Mouse (Mus musculus) frontal cortex, adult (tissue): ENCODE data around the gene Uchl1.
A peak's percentile ranks its signal among the peaks of the same experiment; 100 is the strongest.

Experiments used
- ATAC-seq: cut with Nextera tagmentation; 2 replicates; pipeline ENCODE4 v1.9.2; 2017; ENCODE audit warnings: mild to moderate bottlenecking, moderate library complexity, mixed read lengths; ENCODE audit not compliant: low TSS enrichment

Uchl1 gene

GRCm38 (mm10) chr5:66675983-66676382 is at the start of gene Uchl1:
Uchl1 (plus strand) TSS chr5:66676091.
- ATAC-seq: peak; percentile 58

GRCm38 (mm10) chr5:66627805-66628204 is 48.1 kb upstream of the Uchl1 start:
- ATAC-seq: no peak

- ATAC-seq: no peak
Measured at GRCm38 (mm10) chr5:66635459-66636079, 40.3 kb upstream of the Uchl1 start.

DNA sequence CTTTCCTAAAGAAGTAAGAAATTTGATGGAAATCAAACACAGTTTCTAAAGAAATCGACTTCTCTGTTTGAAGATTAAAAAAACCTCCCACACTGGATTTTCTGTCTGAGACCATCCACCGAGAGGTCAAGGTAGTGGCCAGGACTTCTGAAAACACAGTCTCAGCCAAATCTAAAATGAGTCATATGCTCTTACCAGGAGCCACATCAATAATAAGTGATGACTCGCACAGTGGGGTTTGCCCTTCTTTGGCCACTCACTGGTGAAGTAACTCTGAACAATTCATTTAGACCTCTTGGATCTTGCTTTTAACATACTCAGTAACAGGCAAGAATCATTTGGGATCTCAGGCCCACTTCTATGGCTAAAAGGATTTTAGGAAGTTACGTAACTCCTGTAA is 33.7 kb upstream of the Uchl1 start:
- no peak for ATAC-seq

- ATAC-seq: no peak
Measured at GRCm38 (mm10) chr5:66643260-66643659, 32.6 kb upstream of the Uchl1 start.

DNA sequence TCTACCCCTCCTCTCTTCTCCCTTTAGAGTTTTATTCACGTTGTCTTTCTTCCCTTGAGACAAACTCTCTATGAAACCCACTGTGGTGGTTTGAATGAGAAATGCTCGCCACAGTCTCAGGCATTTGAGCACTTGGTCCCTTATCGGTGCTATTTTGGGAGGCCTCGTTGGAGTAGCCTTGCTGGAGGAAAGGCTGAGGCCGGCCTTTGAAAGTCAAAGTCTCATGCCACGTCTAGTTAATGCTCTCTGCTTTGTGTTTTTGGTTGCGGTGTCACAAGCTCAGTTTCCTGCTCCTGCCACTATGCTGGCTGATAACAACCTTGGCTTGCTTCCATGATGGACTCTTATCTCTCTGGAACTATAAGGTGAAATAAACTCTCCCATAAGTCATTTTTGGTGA is 28.4 kb upstream of the Uchl1 start:
- ATAC-seq: no peak

GRCm38 (mm10) chr5:66654220-66654619 is 21.7 kb upstream of the Uchl1 start:
- ATAC-seq: peak; percentile 55; the same call in 1 of the 2 replicates

GRCm38 (mm10) chr5:66675189-66675890 is 551 bp upstream of the Uchl1 start:
- ATAC-seq: peak; percentile 31

DNA sequence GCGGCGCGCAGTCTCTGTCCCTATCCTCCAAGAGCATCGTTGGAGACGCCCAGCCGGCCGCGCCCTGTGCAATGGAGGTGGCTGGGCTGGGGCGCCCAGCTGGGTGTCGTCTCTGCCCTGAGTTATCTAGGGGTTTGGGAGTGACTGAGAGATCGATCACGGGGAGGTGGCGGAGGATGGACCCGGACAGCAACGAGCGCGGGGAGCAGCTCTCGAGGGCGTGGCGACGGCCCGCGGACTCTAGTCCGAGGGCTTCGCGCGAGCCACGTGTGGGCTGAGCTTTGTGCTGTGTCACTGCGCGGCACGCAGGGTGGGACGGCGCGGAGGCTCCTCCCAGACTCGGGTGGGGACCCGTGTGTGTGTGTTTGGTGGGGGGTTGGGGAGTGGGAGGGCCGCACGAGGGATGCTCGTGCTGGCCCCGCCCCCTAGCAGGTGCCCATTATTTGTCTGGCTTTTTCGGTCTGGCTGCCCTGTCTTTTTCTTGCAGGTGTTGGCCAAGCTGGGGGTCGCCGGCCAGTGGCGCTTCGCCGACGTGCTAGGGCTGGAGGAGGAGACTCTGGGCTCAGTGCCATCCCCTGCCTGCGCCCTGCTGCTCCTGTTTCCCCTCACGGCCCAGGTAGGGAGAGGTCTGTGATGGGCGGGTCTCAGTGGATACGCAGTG is 696 bp downstream of the Uchl1 start:
- peak; percentile 61 for ATAC-seq

DNA sequence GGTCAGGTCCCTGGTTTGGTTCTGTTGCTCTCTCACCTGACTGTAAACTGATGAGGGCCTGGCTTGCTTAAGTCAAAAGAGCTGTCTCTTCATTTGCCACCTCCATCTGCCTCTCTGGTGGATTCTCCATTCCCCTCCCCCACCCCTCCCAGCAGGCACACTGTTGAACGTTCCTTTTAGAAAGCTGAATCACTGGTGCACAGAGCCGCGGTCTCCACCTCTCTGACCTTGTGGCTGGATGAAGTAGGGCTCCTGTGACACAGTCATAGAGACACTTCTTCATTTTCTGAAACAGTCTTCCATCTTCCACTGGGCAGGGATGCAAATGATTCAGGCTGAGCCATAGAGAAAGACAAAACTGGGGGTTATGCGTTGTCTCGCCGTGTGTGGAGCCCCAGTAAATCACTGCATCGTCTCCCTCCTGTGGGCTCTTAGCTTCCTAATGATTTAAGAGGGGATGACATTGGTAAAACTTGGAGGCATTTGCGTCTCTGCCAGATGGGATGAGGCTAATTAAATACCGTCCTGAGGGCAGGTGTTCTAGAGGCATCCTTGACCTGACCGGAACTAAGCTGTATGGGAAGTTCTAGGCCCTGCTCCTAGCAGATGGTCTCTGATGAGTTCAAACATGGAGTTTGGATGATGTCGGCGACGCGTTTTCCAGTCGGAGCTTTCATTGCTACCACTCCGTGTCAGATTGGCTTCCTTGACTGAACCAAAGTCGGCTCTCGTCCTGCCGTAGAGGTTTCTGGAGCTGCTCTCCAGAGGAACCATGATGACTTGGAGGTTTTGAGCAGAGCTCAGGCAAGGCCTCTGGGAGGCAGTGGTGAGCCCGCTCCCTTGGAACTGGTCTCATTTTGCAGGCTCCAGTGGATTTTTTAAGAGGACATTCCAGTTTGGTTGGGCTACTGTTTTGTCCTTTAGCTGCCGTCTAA is 1.8 kb downstream of the Uchl1 start:
- ATAC-seq: peak; percentile 36

DNA sequence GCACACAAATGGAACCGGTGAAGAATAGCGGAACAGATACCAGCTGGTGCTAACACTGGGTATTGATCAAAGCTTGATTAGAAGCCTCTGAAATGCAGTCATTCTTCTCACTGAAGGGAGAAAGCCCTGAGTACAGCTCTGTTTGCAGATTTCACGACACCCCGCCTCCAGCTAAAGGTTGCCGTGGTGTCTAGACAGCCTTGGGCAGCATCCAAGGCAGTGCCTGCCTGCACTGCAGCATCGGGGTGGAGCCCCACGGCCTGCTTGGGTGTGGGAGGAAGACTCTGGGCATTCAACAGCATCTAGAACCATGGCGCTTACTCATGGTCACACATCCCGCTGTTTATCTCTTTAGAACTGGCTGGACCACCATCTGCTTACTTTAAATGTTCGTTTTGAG is 3.3 kb downstream of the Uchl1 start:
- ATAC-seq: peak; percentile 29

DNA sequence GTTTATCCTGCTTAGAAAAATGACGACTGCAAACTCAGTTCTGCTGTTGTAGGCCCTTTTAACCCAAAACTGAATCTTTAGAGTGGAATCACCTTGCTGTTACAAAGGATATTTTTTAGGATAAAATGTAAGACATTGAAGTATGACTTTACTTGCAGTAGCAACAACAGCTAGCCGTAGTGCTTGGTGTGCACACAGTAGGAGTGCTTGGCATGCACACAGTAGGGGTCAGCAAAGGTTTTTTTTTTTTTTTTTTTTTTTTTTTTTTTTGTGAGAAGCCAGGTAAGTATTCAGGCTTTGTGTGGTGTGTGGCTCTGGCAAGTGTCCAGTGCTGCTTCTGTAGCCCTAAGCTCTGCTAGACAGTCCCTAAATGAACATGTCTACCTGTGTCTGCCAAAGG is 10.0 kb downstream of the Uchl1 start:
- ATAC-seq: no peak

- no peak for ATAC-seq
Measured at GRCm38 (mm10) chr5:66686863-66687262, 11.0 kb downstream of the Uchl1 start.

- peak; percentile 80 for ATAC-seq
Measured at GRCm38 (mm10) chr5:66687737-66688136, 11.8 kb downstream of the Uchl1 start.

DNA sequence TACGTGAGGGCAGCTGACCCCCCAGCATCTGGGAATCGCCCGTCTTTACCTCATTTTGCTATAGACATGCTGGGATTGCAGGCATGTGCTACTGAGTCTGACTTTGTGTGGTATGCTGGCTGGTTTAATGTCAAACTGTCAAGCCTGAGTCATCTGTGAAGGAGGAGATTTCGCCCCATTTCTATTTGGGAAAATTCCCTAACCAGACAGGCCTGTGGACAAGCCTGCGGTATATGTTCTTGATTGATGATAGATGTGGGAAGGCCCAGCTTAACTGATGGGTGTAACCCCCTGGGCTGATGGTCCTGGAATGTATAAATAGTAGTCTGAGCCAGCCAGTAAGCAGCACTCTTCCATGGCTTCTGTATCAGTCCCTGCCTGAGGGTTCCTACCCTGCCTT is 12.4 kb downstream of the Uchl1 start:
- ATAC-seq: 0 out of 2 replicates have a peak, but pooled peaks have one; percentile 5

- no peak for ATAC-seq
Measured at GRCm38 (mm10) chr5:66689796-66690195, 13.9 kb downstream of the Uchl1 start.

- ATAC-seq: no peak
Measured at GRCm38 (mm10) chr5:66693231-66693630, 17.3 kb downstream of the Uchl1 start.

DNA sequence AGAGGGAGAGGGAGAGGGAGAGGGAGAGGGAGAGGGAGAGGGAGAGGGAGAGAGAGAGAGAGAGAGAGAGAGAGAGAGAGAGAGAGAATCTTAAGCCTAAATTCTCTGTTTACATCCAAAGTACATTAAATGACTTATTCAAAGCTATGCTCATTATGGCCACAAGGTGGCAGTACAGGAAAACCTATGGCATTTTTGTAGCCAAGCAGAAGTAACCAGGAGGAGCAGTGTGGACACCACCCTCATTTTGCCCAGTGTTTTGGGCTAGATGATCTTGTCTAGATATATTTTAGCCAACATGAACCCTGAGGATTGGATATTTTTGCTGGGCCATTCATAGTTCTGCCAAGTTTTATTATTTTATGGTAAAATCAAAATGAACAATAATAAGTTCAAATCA is 21.2 kb downstream of the Uchl1 start:
- peak; percentile 73 for ATAC-seq

- no peak for ATAC-seq
Measured at GRCm38 (mm10) chr5:66699911-66700310, 24.0 kb downstream of the Uchl1 start.

DNA sequence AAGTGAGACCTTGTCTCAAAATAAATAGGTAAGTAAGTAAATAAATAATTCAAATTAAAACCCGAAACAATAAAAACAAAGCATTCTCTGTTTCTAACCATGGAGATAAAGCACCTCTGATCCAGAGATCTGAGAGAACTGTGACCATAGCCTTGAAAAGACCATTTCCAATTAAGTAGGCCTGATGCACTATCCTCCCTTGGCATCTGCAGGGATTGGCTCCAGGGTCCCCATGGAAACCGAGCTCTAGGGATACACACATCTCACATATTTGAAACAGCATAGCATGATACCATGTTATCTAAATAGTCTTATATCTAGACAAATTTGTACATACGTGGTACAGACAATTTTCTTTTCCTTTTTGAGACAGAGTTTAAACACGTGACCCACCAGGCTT is 26.1 kb downstream of the Uchl1 start:
- no peak for ATAC-seq

DNA sequence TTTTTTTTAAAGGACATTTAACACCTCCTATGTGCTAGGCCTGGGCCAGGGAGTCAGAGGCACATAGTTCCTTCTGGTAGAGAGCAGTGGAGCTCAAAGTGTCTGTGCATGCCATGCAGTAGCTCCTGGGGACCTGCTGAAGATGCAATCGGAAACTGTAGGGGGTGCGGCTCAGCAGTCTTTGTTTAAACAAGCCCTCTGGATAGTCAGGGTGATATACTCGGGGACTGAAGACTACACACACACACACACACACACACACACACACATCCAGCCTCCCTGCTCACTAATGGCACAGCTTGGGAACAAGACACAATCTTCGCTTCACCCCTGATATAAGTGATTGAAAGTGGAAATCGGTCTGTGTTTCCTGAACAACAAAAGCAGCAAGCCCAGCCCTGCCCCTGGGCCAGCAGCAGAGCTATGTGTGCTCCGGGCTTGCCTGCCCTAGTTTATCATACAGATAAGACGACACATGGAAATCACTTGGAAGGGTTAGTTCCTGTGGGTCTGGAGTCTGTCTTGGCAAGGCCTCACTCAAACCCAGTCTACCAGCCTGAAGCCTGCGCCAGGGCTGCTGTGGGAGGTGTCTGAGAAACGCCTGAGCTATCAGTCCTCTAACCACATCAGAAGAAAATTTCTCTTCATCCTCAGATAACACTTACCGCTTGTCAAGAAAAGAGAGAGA is 27.6 kb downstream of the Uchl1 start:
- ATAC-seq: no peak
